Mouse (Mus musculus) layer of hippocampus, postnatal 25 days (tissue): ENCODE measurements around the gene Epb41l4b. TPM values are rescaled to one million over a fixed set of nuclear protein-coding genes. Genes with fewer than 3 reads are reported as not detected.
A peak's percentile ranks its signal among the peaks of the same experiment; 100 is the strongest.

Experiments
- DNase-seq, 2 experiments: peaks; one replicate each; pipeline ENCODE4 v3.0.0; 2022; ENCODE audit warnings: mixed read lengths in 2 of 2, low spot score in 1 of 2; ENCODE audit errors: extremely low spot score in 1 of 2
- total RNA-seq, 2 experiments: library from RNA; stranded (reverse); gene quantifications; 2 replicates each; pipeline ENCODE4 v1.2.3; 2021

Gene Epb41l4b
- total RNA-seq, 2 experiments from 2014 or later = 19.0 to 21.0 TPM

DNA sequence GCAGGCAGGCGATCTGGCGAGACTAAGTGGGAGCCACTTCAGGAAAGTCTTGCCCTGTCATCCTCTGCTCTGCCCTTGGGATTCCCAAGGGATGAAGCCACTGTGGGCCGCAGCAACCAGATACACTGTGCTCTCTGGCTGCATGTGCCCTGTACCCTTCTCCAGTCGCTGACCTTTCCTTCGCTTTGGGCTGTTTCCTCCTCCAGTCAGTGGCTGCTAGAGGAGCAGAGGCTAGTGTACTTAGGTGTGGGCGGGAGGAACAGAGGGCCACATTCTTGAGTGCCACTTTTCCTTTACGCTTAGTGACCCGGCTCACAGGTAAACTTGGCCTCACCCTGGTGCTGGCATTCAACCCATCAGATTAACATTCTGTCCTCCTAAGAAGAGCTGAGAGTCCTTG lies 10.6 kb upstream of the Epb41l4b start:
- no peak for DNase-seq

- DNase-seq = no peak
These were observed 10.0 kb upstream of the Epb41l4b start for GRCm38 (mm10) chr4:57153068-57153835.

DNA sequence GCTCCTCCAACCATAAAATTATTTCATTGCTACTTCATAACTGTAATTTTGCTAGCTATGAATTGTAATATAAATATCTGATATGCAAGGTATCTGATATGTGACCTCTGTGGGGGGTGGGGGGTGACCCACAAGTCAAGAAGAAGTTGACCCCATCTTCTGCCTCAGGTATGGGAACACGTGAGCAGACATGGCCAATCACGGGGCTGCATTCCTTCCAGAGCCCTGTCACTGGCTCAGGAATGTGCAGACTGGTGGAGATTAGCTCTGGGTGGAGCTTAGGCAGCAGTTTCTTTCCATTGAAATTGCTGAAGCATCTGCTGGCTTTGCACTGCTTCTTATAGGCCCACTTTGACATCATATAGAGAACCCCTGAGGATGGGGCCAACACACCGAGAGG lies 4.9 kb upstream of the Epb41l4b start:
- no peak for DNase-seq

- DNase-seq = no peak
These were observed 737 bp downstream of the Epb41l4b start for GRCm38 (mm10) chr4:57142374-57143025.

DNA sequence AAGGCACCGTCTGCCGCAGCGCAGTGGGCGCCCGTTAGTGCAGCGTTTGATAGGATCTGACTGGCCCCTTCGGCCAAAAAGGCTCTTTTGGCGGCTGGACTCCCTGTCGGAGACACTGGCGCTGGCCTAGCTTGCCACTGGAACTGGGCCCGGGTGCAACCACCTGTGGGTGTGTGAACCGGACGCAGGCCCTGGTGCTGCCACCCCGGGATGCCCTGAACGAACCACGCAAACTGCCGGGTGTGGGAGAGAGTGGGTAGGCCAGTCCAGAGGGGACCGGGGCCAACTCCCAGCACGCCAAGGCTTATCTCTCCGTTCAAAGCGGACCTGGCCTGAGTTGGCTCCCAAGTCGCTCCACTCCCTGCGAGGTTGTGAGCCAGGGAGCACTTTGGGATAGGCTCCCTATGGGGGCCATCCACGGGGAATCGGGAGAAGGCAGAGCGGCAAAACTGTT lies 1.3 kb downstream of the Epb41l4b start:
- DNase-seq = peak in 1 of 2 experiments; percentile 20

GRCm38 (mm10) chr4:57140992-57141717 lies 2.1 kb downstream of the Epb41l4b start:
- no peak for DNase-seq

- DNase-seq = no peak
These were observed 2.9 kb downstream of the Epb41l4b start for GRCm38 (mm10) chr4:57140200-57140799.

DNA sequence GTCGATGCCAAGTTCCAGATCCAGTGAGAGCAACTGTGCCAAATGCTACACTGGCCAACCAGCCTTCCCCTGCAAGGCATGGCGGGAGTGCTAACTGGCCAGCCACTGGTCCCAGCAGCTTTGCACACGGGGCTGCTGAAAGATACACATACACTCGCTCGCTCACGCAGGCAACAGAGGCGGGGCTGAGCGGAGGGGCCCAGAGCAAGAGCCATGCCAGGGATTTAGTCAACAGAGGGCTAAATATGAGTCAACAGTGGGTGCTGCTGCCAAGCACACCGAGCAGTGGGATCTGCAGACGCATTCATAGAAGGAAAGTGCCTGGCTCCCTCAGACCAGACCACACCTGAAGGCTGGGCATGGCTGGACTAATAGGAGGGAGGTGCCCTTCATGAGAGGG lies 3.8 kb downstream of the Epb41l4b start:
- peak in 1 of 2 experiments; percentile 12 for DNase-seq

- no peak for DNase-seq
These were observed 5.2 kb downstream of the Epb41l4b start for GRCm38 (mm10) chr4:57138093-57138440.

DNA sequence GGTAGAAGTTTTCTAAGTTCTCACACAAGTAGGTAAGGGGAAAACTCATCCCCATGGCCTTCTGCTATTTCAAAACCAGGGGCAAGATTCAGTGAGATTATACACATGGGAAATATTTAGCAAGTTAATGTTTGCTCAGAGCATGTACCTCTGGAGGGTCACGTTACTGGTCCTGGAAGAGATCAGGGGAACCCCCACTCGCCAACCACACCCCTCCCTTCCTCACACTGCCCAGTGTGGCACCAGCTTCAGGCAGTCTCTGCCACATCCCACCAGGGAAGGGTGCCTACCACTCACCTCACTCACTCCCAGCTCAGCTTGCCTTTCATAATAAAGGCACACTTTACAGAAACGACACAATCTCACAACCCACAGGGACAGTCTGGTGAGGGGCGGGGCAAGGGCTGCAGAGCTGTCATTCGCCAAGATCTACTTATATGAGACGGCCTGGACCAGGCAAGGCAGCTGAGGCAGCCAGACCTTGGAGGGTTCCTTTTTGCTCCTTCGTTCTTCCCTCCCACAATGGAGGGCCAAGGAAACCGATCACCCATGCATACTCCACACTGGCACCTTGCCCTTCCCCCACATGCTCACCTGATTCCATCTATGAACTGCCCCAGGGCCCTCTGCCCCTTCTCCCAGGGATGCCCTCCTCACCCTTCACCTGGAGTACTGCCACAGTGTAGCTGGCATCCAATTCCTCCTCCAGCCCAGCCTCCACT lies 5.7 kb downstream of the Epb41l4b start:
- no peak for DNase-seq

DNA sequence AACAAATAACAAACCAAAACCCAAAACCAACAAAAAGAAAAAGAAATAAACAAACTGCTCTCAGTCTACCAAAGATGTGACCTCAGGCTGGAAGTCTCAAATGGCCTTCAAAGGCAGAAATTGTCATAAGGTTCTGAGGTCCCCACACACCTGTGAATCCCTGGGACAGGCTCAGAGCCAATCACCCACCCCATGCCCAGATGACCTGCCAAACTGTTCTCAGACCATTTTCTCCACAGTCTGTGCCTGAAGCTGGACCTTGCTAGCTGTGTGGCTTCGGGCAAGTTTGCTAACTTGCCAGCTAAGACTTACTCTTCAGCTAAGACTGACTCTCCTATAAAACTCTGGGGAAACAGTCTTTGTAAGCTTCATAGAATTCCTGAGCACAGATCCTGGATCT lies 7.8 kb downstream of the Epb41l4b start:
- no peak for DNase-seq

DNA sequence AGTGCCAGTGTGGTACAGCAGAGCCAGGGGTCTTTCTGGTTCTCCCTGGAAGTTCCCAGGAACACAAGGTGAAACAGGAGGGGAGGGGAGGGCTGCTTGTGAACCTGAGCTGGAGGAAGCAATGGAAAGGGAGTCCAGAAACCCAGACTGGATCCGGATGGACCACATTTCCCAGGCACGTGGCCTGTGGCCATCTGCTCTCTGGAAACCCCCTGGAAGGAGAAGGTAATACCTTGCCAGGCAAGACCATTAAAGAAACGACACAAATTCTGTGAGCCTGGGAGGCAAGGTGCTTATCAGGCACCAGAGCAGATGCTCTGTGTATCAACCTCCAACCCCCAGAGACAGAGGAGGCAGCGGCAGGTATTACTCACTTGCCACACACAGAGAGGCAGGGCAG lies 8.7 kb downstream of the Epb41l4b start:
- DNase-seq = no peak

DNA sequence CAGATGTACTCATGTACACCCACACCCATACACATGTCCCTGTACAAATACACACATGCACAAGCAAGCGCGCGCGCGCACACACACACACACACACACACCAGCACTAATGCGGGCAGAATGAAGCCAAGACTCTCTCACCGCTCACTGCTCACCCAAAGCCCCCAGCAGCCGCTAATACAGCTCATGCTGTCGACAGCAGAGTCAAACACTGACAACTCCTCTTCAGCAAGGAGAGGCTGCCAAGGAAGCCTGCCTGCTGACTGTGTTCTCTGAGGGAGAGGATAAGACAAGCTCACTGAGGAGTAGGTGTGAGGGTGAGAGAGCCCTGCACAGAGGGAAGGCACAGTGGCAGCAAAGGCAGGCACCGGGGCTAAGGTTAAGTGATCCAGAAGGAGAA lies 11.4 kb downstream of the Epb41l4b start:
- DNase-seq = peak in 1 of 2 experiments; percentile 16

DNA sequence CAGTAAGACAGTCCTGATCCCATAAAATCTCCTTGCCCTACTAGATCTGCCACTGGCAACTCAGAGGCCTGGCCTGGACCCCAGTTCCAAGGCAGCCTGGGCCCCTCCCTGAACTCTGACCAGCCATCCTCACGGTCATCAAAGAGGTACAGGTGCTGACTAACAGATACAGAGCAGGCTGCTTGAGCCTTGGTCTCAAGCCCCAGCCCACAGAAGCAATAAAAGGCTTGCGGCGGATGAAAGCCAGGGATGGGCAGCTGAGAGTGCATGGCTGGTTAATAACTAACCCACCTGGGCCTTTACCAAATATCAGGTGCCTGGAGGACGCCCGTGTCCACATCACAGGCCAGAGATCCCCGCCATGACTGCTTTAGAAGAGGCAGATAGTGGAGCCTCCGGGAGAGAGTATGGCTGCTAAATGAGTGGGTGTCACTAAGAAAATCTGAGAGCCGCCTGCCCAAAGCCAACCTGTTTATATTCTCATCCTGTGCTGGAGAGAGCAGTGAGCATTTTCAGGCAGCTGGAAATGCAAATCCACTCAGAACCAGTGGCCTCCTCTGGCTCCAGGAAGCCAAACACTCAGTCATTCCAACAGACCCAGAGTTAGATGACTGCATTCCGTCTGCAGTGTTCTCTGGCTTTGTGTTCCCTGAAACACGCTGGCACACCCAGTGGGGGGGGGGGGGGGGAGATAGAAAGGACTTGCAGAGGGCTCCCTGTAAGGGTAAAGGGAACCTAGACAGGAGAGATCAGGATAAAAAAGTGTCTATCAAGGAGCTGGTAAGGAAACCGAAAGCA lies 13.3 kb downstream of the Epb41l4b start:
- no peak for DNase-seq

- DNase-seq = no peak
These were observed 20.2 kb downstream of the Epb41l4b start for GRCm38 (mm10) chr4:57123003-57123402.

GRCm38 (mm10) chr4:57122166-57122565 lies 21.1 kb downstream of the Epb41l4b start:
- no peak for DNase-seq

DNA sequence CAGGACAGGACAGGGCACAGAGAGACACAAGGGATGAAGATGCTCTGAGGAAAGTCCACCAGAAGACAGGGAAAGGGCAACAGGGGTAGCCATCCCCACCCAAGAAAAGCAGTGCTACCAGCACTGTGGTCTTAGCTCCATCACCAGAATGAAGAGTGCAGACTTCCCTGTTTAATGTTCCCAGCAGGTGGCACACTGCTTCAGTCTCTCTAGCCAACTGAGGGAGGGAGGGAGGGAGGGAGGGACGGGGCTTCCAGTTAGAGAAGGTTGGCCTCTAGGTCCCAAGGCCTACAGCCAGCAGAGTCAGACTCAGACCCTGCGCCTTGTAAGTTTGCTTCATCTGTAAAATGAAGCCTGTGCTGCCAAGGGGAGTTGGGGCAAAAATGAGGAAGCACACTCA lies 22.7 kb downstream of the Epb41l4b start:
- no peak for DNase-seq

GRCm38 (mm10) chr4:57119976-57120375 lies 23.3 kb downstream of the Epb41l4b start:
- DNase-seq = no peak

DNA sequence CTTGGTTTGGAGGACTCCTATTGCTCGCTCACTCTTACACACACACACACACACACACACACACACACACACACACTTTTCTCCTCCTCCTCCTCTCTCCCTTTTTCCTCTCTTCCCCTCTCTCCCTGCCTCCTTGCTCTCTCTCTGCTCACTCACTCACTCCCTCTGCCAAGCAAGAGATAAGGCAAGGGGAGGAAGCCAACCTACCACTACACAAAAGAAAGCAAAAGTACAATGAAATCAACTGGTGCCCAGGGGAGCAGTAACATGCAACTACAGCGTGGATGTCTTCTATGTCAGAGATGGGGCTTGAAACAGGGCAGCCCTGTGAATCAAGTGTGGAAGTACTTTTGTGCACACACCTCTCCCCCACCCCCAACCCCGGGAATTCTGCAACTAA lies 24.4 kb downstream of the Epb41l4b start:
- no peak for DNase-seq

GRCm38 (mm10) chr4:57116278-57116677 lies 27.0 kb downstream of the Epb41l4b start:
- DNase-seq = no peak
